Mouse (Mus musculus) thymus, postnatal 25 days (tissue): ENCODE results near the gene Wfdc1.

Source experiments
- DNase-seq: peaks from one replicate; pipeline ENCODE4 v3.0.0; 2022

Gene Wfdc1

GRCm38 (mm10) chr8:119639798-119640197 is 26.4 kb upstream of the Wfdc1 start:
- DNase-seq = no peak

DNA sequence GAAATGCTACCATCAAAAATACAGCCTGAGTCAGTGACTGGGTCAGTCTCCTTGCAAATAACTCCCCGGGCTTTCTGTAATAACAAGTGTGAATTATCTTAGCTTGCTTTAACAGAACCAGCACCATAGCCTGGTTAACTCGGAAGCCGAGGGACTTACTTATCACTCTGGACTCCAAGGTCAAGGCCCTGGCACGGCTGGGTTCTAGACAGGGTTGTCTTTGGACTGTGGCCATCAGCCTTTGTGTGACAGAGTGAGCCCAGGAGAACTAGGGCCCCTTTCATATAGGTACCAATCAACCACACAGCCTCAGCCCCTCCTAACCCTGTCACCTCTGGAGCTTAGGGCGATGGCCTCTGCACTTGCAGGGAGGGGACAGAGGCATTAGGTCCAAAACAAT is 25.1 kb upstream of the Wfdc1 start:
- DNase-seq = no peak

GRCm38 (mm10) chr8:119642960-119643359 is 23.2 kb upstream of the Wfdc1 start:
- DNase-seq = no peak

DNA sequence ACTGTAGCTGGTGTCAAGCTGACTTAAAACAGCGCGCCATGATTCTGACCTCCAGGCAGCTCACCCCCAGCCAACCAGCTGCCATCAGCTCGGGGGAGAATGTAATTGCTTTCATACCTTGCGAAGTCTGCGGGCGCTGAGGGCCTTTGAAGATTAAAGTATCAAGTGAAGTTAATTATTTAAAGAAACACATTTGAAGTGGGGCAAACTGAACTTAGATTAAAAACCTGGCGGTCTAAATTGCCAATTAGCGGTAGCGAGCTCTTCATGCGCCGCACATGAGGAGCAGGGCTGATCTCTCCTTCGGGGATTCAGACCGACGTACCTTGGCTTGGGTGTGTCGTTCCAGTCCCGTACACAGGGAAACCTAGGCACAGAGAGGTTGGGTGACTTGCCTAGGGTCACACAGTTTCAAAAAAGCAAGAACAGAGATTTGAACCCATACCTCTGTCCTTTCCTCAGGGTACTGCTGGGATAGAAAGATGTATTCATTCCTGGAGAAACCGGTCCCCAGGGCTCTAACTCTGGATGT is 21.7 kb upstream of the Wfdc1 start:
- DNase-seq = no peak

GRCm38 (mm10) chr8:119644981-119645597 is 21.1 kb upstream of the Wfdc1 start:
- no peak for DNase-seq

DNA sequence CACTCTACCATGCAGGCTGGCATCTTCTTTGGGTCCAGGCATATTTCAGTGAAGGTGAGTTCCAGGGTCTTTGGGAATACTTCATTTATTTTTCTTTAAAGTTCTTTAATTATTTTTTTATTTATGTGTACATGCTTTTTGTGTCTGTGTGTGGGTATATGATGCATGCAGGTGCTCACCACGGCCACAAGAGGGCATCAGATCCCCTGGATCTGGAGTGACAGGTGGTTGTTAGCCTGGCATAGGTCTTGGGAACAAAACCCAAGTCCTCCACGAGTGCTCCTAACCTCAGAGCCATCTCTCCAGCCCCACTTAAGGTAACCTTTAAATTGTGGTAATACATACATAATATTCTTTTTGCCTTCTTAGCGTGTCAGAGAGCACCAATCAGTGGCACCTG is 20.0 kb upstream of the Wfdc1 start:
- DNase-seq = no peak

DNA sequence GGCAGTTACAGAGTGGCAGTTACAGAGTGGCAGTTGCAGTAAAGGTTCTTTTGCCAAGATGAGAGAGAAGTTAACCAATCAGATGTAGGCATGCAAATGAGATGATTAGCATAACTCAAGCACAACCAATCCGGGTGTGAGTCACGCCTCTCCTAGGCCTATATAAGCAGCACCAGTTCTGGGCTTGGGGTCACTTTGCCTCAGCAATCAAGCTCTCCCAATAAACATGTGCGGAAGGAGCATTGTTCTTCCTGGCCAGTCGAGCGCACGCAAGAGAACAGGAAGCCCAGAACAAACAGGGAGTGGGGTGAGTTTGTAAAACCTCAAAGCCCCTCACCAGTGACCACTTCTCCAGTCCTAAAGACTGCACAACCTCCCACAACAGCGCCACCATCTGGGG is 19.3 kb upstream of the Wfdc1 start:
- DNase-seq = no peak

- DNase-seq = no peak
These were observed 14.8 kb upstream of the Wfdc1 start for GRCm38 (mm10) chr8:119651324-119651723.

- DNase-seq = peak; percentile 25
These were observed 9.3 kb upstream of the Wfdc1 start for GRCm38 (mm10) chr8:119656709-119657464.

DNA sequence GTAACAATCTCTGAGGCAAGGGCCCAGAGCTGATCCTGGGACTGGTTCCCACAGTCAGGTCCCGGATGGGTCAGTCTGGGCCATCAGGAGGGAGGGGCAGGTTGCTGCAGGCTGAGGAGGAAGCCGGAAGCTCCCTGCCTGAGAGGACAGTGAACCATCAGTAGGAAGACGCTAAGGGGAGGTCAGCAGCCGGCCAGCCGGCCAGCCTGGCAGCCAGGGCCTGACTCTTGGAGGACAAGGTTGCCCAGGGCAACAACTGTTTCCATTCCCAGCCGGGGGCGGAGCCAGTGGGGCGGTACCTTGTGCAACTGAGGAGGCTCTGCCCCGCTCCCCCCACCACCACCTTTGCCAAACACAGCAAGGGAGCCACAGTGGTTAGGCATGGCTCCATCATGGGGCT is 5.1 kb upstream of the Wfdc1 start:
- DNase-seq = no peak

DNA sequence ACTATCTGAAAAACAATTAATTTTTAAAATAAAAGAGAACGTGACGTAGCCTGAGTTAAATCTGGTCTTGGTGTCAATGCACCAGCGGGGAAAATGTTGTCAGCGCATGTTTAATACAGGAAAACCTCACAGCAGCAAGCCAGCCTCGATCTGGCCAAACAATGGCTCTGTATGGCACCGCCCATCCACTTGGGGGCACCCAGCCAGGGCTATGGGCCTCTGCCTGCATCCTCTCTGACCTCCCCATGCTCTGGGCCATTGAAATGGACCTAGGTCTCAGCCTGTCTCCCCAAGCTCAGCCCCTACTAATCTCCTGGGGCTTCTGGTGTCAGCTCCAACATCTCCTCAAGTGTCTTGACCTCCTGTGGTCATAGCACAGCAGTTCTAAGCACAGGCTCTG is 4.3 kb upstream of the Wfdc1 start:
- no peak for DNase-seq

DNA sequence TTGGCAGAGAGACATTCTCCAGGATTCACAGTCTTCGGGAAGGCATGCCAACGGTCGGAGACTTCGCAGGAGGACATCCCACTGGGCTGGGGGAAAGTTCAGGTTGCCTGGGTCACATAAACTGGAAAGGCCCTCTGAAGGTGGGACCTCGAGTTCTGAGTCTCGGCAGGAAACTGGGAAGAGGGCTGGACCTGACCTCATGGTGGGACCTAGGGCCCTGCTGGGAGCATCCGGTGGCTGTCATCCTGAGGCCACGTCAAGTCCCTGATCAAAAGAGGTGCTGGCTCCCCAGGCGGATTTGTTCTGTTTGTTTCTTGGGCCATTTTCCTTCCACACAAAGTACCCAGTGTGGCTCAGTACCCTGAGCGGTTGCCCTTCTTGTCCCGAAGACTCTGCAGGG is 2.7 kb upstream of the Wfdc1 start:
- DNase-seq = no peak

DNA sequence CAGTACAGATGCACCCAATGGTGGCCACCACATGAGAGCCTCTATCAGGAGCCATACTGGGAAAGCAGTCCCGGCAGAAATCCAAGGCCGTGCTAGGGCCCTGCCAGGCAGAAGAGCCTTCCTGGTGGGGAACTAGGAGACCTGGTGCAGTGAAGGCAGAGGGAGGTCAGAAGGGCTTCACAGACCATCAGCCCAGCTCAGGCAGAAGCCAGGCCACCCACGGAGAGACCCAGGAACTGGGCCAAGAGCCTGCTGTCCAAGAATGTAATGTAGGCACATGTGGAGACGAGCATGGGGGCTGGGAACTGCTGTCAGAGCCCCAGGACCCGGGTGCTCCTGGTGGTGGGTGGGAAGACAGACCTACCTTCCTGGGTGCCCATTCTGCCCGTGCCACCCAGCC is 895 bp upstream of the Wfdc1 start:
- no peak for DNase-seq

DNA sequence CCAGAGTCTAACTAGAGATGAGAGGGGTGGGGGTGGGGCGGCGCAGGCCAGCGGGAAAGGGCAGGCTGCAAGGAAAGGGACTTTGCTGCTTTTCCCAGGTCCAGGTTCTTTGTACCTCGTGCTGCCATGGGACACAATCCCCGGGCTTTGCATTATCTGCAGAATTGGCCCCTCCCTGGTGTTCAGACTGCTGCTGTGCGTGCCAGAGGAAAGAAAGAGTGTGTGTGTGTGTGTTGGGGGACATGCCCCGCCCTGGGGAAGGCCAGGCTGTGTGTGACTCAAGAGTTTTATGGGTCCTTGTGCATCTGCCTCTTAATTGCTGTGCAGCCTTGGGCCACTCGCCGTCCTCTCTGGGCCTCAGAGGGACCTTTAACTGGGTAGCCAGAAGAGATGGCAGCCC is 2.3 kb downstream of the Wfdc1 start:
- DNase-seq = no peak

- peak; percentile 10 for DNase-seq
These were observed 3.1 kb downstream of the Wfdc1 start for GRCm38 (mm10) chr8:119669284-119669683.

DNA sequence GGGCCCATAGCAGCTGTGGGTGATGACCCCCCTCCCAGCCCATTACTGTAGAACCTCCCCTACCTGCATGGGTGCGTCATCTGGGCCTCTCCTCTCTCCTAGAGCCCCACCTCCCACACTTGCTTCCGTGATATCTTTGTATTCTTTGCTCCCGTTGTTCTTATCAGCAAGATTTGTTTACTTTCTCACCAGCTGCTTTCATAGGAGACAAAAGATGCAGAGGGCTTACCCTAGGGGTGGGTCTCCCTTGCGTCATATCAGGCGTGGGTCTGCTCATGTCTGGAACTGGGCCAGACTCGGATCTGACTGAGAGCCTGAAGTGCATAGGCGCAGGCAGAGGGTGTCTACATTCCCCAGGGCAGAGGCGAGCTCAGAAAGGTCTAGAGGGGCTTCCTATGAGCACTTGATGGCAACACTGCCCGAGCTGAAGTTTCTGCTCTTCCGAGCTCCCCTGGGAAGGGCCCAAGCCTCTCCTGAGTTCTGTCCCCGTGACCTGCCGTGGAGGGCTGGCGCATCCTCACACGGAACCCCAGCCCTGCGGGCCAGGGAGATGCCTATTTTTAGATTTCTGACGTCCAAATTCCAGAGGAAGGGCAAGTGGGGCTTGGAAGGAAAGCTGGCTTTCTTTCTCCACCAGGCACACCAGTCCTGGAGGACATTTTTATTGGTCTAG is 4.4 kb downstream of the Wfdc1 start:
- DNase-seq = no peak

GRCm38 (mm10) chr8:119673976-119674555 is 7.9 kb downstream of the Wfdc1 start:
- no peak for DNase-seq

- DNase-seq = no peak
These were observed 9.3 kb downstream of the Wfdc1 start for GRCm38 (mm10) chr8:119675457-119675856.

DNA sequence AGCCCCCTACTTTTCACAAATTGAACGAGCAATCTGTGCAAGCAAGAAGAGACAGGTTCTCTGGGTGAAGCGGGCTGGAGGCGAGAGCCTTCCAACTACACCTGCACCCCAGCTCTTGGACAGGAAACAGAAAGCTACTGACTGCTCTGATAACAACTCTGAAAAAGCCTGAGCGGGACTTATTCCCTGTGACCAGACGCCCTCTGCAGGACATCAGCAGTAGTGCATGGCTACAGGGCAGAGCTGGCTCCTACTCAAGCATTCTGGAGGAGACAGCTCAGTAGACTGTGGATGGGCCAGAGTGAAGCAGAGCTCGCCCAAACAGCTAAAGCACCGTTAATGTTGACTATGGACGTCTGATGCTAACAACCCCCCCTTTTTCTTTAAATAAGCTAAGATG is 10.2 kb downstream of the Wfdc1 start:
- DNase-seq = peak; percentile 85

DNA sequence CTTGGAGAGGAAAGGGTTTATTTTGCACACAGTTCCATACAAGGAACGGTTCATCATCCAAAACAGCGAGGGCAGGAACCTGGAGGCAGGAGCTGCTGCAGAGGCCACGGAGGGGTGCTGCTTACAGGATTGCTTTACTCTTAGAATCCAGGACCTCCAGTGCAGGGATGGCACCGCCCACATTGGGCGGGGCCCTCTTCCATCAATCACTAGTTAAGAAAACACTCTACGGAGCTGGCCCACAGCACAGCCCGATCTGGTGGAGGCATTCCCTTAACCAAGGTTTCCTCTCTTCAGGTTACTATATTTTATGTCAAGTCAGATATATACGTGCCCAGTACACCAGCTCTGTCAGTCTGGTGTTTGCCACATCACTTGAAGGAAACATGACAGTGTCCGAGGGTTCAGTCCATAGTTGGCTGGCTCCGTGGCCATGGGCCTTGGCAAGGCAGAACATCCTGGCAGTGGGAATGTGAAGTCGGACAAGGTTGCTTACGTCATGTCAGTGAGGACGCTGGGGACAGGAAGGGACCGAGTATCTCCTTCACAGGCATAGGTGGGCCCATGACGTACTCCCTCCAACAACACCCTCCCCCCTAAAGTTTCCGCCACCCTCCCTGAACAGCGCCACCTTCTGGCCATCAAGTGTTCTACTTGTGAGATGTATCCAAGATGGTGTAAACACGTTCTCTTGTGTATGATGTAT is 12.1 kb downstream of the Wfdc1 start:
- no peak for DNase-seq

GRCm38 (mm10) chr8:119679184-119679583 is 13.0 kb downstream of the Wfdc1 start:
- DNase-seq = no peak

DNA sequence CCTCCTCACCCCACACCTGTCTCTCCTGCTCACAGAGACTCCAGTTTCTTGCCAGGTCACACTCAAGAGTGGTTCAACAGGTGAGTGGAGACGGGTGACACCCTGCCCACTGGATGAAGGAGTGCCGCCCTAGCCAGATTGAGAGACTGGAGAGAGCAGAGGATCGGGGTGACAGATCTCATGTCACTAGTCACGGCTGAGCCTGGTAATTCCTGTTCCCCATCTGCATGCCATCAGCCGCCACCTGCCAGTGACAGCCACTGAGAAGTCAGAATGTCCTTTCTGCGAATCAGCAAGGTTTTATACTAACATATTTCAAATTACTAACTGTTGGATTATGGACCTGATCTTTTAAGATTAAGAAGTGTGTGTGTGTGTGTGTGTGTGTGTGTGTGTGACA is 24.4 kb downstream of the Wfdc1 start:
- no peak for DNase-seq

GRCm38 (mm10) chr8:119691989-119692388 is 25.8 kb downstream of the Wfdc1 start:
- DNase-seq = no peak
